Mouse (Mus musculus) small intestine, adult 2 months (tissue): ENCODE measurements at regions not wholly inside any gene's neighbourhood (a gene's known extent, or its start where the extent isn't known, plus 50 kb on each side); places are given as distances from the start of the nearest gene placed in this dataset.

Experiments
- CTCF ChIP-seq: fragments of 200-500 bp; IDR thresholded peaks from 2 replicates; pipeline ENCODE4 v1.5.1; 2012; ENCODE audit warnings: low read depth, mild to moderate bottlenecking, control low read depth, inconsistent platforms, low read length, moderate library complexity, mixed read lengths; ENCODE audit not compliant: insufficient replicate concordance, insufficient read length; ENCODE audit errors: extremely low read depth
- POLR2A ChIP-seq: fragments of 200-500 bp; IDR thresholded peaks from 2 replicates; pipeline ENCODE4 v1.6.1; 2012; ENCODE audit warnings: low read depth, mild to moderate bottlenecking, control low read depth, inconsistent platforms, low read length, moderate library complexity

DNA sequence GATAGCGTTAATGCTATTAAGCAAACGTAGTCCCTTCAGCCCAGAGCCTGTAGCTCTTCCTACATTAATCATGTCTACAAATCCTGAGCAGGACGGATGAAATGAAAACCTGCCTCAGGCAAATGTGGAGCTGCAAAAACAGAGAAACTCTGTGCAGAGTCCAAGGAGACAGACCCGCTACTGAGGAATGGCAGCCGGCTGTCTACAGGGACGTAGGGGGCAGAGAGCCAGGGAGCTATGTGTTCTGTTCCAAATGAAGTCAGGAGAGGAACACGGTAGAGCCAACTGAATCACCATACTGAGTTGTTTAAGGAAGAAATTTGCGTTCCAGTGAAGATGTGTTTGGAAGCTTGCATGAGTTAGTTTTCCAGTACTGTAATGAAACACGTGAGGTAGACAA, 217.3 kb downstream of the Matn1 start:
- no peak for TF ChIP-seq CTCF
- TF ChIP-seq POLR2A, result no peak
